Mouse (Mus musculus) MN1 (cell line): ENCODE measurements around the gene Cdh6.

ENCODE experiments used
- DNase-seq: peaks from one replicate; pipeline ENCODE4 v3.0.0-alpha.2; 2016; ENCODE audit warnings: low spot score

The Cdh6 gene

GRCm38 (mm10) chr15:13063633-13064032, 109.8 kb downstream of the Cdh6 start:
- DNase-seq: no peak

GRCm38 (mm10) chr15:13057728-13058127, 115.7 kb downstream of the Cdh6 start:
- no peak for DNase-seq

GRCm38 (mm10) chr15:13057302-13057701, 116.2 kb downstream of the Cdh6 start:
- no peak for DNase-seq

DNA sequence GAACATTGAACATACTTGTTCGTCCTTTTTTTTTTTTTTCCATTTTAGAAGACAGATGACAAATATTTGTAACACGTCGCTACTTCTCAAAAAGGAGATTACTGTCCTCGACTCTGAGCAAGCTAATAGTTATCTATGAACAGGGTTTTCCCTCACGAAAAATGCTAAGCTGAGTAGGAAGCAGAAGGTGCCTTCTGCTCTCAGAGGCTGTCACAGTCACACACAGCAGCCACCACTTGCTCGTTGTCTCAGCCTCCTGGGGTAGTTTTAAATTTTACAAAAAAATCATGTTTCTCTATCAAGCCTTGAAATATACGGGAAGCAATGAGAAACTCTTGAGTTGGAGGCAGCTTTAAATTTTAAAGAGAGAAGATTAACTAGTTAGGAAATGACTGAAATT, 125.6 kb downstream of the Cdh6 start:
- no peak for DNase-seq

DNA sequence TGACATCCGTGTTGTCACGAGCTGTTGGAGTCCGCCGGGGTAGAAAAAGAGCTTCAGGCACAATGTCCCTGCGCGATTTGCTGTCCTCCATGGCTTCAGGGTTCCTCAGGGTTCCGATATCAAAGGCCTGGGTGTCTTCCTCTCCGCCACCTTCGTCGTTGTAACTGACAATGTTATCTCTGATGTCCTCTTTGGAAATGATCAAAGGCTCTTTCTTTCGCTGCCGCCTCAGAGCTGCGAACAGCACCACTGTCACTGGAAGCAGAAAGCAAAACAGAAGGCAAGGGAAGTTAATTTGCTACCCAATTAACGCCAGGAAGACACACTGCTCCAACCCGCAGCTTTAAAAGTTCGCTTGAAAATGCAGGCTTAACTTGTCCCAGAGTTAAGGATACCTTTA, 139.0 kb downstream of the Cdh6 start:
- DNase-seq: no peak

GRCm38 (mm10) chr15:13030641-13031040, 142.8 kb downstream of the Cdh6 start:
- no peak for DNase-seq

DNA sequence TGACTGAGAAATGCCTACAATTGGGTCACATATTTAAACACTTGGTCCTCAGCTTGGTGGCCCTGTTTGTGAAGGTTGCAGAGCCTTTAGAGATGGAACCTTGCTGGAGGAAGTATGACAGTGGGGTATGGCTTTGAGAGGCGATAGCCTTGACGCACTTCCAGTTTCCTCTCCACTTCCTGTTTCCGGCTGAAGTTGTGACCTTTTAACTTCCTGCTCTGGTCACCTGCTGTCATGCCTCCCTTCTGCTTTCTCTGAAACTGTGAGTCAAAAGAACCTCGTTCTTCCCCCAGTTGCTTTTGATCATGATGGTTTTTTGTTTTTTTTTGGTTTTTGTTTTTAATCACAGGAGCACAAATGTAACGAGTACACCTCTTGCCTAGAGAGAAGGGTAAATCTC, 146.0 kb downstream of the Cdh6 start:
- DNase-seq: no peak

GRCm38 (mm10) chr15:13016756-13017357, 156.6 kb downstream of the Cdh6 start:
- no peak for DNase-seq

GRCm38 (mm10) chr15:13008803-13009202, 164.7 kb downstream of the Cdh6 start:
- DNase-seq: no peak

DNA sequence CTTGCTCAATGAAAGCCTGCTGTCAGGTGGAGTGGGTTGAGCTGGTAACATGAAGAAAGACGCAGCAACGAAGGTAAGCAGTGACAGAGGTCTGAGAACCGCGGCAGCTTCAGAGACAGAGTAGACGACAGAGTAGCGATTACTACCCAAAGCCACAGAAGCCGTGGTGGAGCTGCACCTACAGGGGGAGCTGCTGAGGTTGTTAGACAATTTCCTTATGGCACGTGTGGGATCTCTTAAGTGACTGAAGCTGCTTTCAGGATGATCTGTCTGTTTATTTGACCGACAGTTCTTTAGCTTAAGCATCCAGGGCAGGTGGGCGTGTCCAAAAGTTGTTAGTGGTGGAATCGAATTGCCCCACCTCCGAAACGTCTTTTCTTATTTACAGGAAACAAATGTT, 167.5 kb downstream of the Cdh6 start:
- DNase-seq: no peak

DNA sequence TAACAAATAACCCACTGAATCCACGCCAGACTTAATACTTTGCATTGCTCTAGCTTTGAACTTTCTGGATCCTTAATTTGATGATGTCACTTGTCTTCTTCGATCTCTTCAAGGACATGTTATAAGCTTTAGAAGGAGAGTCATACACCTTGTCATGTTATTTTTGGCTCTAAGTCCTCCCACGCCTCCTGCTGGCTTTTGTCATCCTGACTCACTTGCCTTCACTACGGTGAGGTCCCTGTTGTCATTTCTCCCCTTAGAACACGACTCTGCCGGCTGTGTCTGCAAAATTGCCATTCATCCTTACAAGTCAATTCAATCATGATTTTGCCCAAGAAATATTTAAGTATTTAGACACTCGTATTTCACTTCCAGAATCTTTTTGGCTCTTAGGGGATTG, 171.9 kb downstream of the Cdh6 start:
- DNase-seq: no peak

- DNase-seq: no peak
Measured at GRCm38 (mm10) chr15:12994563-12995359, 178.7 kb downstream of the Cdh6 start.
